Mouse (Mus musculus) layer of hippocampus, postnatal 25 days (tissue): ENCODE measurements at regions not wholly inside any gene's neighbourhood (a gene's known extent, or its start where the extent isn't known, plus 50 kb on each side); places are given as distances from the start of the nearest gene placed in this dataset.
A peak's percentile ranks its signal among the peaks of the same experiment; 100 is the strongest.

Experiments
- DNase-seq, 2 experiments: peaks; one replicate each; pipeline ENCODE4 v3.0.0; 2022; ENCODE audit warnings: mixed read lengths in 2 of 2, low spot score in 1 of 2; ENCODE audit errors: extremely low spot score in 1 of 2

DNA sequence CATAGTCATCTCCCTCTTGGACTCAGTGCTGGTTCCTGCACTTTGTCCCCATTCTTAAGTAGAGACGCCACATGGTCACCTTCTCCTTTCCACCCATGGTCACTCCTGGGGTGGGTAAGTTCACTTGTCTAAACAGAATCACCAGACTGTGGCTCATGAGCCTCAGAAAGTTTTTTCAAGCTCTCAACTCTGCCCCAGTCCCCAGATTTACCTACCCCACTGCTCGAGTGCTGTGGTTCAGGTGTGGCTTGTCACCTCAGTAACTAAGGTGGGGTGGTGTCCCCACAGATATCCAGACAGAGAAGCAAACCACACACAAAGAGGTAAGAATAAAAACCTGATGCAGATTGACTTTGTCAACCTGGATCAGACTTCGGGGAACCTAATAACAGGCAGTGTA is 87.6 kb downstream of the Rpl10-ps3 start:
- no peak for DNase-seq

DNA sequence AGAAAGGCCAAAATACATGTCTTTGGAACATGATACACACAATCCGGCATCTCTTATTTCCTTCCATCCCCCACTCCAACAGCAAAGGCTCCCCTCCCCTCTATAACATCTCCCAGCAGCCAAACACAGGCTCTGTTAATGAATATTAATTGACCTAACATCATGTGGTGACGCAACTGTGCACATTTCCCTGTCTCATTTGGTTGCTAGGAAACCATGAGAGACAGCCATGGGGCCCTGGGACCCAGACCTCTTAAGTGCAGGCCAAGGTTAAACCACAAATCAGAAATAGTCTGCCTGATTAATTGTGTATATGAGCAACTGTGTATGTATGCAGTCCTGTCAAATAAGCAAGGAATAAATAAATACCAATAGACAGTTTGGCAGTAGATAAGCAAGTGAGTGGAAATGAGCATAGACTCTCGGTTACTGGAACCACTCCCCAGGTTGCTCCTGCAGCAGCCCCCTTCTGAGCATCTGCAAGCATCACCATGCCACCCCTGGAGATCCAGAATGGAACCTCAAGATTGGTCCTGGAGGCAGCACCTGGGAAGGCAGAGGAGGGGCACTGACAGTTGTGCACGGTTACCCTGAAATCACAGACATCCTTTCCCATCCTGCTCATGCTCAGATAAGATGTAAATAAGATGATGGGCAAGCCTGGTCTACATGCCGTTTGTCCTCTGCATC is 99.6 kb downstream of the Rpl10-ps3 start:
- no peak for DNase-seq

DNA sequence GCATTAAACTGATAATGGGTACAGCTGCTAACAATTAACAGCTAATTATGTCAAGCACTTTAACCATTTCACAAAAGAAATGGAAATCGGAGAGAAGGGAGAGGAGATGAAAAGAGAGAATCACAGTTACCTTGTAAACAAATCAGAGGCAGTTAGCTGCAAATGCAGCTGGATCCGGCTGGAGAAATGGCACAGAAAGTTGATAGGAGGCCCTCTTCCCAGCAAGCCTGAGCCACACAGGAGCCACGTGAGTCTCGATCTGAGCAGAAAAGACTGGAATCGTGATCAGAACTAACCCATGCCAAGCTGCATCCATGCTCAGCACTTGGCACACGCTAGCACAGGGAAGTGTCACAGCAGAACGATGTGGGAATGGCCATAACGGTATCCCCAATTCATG is 103.8 kb downstream of the Rpl10-ps3 start:
- DNase-seq: no peak

DNA sequence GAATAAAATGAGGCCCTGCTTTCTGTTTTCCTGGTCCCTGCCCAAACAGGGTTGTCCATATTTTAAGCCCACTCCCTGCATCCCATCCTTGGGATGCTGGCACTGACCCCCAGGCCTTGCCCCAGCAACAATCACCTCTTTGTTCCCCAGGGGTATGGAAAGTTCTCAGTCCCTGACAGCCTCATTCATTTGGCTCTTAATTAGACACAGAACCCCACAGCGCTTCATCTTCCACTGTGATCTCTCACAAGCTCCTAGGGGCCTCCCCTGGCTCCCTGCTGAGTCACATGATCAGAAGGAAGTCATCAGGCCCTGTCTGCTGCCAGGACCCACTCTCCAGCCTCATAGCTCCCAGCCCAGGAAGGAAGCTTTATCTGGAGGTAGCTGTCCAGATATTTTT is 108.9 kb downstream of the Rpl10-ps3 start:
- DNase-seq: no peak

DNA sequence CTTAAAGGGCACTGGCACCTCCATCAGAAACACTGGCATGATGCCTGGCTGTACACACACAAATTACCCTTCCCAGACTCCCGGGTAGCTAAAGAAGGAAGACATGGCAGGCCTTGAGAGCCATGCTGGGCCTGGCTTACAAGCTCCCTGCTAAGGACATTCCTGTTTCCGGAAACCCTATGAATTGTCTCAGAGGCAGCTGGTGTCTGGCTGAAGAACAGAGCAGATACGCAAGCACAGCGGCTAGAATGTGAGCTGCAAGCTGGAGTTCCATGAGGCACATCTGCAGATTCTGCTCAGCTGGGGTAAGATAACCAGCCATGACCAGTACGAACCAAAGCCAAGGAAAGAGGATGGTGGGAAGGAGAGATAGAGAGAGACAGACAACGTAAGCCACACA is 110.1 kb downstream of the Rpl10-ps3 start:
- no peak for DNase-seq

DNA sequence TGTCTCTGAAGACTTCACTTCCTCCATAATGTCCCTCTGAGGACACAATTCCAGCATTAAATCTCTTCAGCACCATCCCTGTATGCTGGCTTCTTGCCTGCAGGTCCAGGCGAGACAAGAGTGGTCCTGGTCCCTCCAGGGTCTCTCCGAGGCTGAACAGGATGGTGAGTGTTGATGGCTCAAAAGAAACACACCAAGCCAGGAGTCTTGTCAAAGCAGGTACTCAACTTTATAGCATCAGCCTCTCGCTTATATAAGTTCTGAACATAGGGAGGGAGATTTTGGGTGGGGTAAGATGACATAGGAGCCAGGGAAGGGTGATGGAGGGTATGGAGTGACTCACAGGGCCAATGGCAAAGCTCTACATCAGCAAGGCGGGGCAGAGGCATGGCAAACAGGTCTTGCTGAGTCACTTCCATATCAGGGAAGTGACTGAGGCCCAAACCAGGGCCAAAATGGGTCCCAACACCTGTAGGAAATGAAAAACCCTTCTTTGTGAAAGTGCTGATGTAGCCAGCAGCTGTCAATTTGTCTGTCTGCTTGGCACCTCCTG is 111.7 kb downstream of the Rpl10-ps3 start:
- DNase-seq: no peak

DNA sequence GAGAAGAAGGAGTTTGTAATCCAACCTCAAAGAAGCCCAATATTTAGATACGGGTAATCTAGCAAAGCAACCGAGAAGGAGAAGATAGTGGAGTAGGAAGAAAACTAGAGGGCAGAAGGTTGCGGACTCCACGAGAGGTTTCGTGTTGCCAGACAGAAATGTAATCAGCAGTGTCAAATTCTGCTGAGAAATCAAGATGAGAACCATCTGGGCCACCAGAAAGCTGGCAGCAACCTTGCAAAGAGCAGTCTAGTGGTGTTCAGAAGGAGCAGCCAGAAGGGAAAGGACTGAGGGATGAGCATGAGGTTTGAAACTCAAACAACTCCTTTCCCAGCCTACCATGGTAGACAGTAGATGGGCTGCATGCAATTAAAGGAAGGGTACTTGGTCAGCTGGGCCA is 134.3 kb downstream of the Rpl10-ps3 start:
- no peak for DNase-seq

DNA sequence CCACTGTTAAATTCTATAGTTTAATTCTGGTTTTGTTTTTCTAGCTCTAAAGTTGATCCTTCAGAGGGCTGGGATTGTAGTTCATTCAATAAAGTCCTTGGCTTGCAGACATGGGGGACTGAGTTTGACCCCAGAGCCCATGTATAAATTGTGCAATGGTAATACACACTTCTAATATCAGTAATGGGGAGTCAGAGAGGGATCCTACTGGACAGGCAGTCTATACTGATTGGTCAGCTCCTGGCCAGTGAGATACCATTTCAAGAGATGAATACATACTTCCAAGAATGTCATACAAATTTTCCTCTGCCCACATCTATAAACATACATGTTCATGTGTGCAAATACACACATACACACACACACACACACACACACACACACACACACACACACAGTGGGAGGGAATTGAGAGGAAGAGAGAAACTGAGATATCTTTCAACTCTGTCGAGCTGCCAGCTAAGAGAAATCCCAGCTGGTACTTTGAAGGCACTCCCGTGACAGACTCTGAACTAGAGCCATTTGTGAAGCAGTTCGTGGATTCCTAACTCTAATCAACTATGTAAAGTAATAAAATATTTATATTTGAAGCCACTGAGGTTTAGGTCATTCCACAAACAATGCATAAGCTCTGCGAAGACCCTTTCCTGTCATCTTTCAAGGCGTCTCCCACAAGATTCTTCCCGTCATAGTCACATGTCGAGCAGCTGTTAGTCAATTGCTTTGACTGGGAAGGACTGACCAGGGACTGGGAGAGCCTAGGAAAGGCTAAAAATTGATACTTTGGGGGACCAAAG is 145.1 kb downstream of the Rpl10-ps3 start:
- no peak for DNase-seq

DNA sequence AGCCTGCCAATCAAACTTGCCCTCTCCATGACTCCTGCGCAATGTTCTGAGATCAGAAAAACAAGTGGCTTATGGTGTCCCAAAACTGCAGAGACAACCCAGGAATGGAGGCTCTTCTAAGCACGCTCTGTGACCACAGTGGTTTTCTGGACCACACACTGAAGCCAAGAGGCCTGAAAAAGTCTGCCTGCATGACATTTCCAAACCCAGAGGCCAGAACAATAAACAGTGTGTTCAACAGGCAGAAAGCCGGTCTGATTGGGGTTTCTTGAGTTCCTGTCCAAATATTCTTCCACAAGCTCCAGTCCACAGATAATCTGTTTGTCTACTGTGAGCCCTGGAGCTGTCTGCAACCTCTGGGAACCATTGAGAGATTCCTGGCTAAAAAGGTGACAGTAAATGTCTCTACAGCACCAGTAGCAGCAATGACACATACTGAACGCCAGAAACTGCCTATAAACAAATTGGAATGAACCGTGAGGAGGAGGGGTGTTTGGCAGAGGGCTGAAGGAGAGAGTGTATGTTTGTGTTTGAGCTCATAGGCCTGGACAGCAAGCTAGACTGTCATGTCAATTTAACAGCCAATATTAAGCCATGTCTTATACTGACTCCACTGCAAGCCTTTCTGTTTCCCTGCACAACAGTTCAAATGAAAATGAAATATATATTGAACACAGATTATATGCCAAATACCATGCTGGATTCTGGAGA is 152.2 kb downstream of the Rpl10-ps3 start:
- no peak for DNase-seq

DNA sequence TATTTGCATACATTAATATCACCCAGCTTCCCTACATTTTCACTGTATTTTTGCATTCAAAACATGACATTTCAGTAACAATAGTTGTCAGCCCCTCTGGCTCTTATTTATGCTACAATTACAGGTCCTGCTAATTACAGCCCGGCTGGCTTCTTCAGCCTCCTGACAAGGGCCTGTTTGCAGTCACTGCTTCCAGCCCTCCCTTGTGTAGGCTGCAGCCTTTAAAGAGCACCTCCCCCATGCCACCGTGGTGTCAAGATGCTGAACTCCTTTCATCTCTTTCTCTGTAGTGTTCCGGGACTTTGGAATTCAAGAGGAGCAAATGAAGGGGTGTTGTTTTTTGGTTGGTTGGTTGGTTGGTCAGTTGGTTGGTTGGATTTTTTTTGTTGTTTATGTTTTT is 153.6 kb downstream of the Rpl10-ps3 start:
- no peak for DNase-seq

DNA sequence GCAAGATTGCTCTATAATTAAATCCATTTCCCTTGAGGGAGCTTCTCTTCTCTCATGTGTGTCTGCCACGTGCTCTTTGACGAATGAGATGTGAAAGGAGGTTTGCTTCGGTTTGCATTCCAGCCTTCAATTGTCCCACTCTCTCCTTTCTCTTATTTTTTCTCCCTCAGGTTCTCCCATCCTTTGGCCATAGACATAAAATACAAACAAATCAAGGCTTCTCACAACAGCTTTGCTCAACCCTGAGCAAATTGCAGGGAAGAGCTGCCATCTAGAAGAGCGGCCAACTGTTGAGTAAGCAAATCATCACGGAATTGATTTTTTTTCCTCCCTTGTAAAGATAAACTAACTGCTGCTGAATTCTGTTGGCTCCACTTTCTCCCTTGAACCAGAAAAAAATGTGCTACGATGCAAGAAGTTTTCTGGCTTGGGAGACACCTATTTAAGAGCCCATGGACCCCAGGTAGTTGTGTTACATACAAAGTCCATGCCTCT is 156.1 kb downstream of the Rpl10-ps3 start:
- no peak for DNase-seq

DNA sequence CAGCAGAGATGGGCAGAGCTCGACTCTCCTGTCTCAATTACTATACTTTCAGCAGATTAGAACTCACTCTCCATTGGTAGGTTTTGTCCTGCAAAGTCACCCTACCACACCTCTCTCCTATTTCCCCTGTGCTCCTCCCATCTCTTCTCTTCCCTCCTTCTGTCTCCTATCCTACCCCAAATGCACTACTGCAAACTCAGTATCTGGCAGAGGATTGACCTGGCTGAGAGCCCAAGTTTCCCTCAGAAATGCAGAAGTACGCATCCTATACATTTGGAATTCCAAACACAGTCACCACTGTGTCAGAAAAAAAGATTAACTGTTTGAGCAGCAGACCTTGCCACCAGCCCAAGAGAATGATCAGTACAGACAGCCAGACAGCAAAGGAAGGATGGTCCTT is 163.4 kb downstream of the Rpl10-ps3 start:
- DNase-seq: no peak

DNA sequence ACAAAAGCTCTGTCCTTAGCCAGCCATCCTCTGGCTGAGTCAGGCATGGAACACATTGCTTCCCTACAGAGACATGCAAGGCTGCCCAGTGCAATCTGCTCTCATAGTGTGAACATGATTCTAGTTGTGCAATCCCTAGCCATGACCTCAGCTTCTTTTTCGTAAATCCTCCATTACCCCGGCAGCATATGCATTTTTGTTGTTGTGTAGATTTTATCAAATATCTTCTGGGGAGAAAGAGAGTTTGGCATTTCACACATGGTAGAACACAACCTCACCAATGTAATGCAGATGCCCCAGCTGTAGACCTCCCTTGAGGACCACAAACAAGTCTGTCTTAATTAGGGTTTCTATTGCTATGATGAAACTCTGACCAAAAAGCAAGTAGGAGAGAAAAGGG is 168.6 kb downstream of the Rpl10-ps3 start:
- DNase-seq: no peak

DNA sequence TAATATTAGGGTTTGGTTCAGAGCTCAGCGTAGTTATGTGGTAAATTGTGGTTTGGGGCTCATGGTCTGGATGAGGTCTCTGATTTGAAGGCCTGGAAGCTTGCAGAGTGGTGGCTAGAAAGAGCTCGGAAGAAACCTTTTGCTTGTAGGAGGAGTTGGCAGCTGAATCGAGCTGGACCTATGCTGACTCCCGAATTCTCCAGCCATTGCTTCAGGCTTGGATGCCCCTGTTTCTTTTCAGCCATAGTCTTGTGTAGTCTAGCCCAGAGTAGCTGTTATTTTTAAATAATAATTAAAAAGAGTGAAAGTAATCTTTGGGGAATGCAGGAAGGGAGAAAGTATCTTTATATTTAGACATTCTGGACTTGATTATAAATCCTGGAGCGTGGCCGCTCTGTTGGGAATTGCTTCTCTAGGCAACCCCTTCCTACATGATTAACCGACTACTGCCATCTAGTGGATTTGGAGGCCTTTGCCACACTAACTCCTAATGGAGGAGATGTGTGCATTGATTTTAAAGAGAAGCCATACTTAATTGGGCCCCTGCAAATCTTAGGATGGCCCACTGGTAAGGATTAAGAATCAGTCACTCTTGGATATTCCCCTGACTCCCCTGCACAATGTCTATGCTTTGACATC is 172.8 kb downstream of the Rpl10-ps3 start:
- peak; percentile 37 to 51 for DNase-seq

DNA sequence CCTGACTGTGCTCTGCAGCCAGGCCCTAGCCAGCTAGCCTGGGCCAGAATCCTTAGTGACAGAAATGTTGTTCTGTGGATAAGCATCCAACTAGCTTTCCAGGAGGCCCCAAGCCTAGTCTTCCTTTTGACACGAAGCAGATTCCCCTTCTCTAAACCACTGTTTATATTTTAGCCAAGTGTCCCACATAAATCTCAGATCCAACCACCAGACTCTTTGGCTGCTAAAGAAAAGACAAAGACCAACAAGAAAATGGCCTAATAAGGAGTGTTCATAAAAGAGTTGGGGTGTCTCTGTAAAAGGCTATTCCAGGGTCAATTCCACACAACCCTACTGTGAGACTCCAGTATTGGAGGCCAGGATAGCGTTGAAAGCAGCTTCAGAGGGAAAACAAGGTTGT is 173.6 kb downstream of the Rpl10-ps3 start:
- no peak for DNase-seq

DNA sequence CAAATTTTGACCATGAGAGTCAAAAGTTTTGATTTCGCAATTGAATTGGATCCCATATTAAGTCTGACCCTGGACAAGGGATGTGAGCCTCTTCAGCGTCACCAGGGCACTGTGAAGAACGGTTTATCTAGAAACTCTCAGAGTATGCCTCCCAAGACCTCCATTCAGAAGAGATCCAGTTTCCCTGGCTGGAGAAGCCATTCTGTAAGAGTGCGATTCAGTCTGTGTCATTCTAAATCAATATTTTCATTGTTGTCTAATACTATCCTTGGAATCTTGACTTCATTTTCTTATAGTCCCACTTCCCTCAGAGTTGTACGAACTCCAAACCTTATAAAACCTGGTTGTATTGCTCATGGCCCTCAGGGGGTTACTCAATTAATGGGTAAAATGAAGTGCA is 174.1 kb downstream of the Rpl10-ps3 start:
- DNase-seq: no peak

DNA sequence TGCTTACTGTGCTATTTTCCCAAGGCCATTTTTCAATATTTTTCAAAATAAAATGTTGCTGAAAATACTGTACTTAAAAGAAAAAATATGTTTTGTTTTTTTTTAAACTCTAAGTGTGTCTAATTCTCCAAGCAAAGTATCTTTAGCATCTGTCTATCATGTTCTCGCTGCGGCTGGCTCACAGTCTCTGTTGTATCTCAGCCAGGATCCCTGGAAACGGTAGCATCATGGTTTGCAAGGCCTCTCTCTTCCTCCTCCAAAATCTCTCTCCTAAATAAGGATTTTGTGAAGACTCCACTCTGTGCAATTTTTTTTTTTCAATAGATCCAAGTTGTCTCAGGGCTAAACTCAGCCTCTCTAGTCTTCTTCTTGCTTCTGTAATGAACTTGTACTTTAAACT is 190.2 kb downstream of the Rpl10-ps3 start:
- no peak for DNase-seq

DNA sequence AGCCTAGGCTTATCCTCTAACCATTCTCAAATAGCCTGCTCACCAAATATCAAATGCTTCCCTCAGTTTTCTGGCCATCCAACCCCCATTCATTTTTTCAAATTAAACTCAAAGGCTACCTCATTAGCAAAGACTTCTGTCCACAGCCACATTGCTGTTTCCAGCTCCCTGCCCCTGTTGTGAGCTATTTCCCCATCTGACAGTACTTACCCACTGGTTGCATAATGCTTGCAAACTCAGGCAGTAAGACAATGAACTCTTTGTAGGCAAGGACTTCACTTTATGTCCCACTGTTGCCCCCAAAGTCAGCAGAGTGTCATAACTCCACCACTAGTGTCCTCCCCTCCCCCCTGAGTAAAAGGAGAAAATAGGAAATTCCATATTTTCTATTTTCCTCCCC is 194.7 kb downstream of the Rpl10-ps3 start:
- no peak for DNase-seq

DNA sequence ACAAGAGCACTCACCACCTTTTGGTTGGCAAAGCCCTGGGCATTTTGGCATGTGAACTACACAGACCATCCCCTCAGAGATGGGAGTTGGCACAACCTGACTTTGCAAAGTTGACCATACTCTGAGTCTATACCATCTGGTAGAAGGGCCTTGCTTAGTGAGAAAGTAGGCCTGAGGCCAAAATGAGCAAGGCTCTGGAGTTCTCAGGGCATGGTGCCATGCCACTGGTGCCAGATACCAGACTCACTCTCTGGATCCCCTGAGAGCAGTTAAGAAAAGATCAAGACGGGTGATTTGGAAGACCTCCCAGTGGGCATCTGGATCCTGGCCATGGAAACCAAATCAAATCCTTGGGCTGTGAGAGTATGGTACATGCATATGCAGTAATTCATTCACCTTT is 202.0 kb downstream of the Rpl10-ps3 start:
- DNase-seq: no peak

DNA sequence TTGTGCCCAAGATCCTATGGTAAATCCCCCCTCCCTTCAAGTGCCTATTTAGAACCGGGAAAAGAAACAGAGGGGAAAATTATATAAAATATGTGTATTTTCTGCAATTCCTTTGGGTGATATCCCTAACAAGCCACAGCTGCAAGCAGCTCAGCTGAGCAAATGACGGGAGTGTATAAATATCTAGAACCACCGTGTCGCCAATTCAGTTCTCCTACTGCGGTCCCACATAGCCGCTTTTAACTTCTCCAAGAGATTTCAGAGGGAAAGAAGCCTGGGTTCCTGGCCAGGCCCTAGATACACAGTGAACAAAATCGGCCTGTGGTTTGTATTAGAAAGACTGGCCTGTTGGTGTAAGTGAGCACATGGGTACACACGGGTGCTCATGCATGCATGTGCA is 202.7 kb downstream of the Rpl10-ps3 start:
- no peak for DNase-seq

DNA sequence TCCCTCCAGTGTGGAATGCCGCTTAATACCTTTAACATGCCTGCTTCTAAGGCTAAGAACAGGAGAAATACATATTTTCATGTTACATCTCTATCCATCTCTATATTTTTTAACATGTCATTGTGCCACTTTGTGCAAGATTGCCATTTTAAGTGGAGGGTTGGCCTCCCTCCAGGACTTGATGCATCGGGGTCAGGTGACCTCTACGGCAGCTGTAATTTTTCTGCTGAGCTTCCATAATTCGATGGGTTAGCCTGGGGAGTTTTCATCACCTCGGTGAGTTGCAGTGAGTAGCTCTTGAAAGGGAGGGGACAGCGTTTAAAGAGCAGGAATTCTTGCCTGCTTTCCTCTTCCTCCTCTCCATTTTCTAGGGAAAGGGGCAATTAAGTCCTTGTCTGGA is 203.6 kb downstream of the Rpl10-ps3 start:
- DNase-seq: no peak
